In the genomic region with DNA sequence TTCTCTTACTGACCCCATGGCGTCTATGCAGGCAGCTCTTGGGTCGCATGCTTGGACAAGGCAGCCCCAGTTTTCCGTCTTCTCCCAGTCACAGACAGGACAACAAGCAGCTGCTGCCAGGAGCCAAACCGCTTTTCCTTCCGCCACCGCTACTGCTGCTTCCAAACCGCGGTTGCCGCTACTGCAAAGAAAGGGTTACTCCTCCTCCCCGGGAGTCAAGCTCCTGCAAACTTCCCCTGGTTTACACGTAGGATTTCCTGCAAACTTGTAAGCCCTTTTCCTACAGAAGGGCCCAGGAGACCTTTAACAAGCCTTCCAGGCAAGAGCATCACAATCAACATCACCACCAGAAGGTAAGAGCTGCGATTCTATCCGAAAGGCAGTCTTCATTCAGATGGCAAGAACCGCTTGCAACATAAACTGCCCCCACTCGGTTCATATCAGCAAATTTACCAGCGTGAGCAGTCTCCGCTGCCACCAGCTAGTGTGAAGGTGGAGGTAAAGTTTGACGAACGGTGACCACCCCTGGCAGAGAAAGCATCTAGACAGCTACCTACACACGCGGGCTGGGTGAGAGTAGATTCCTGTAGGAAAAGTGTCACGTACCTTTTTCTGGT, we compare ENCODE assay signal across 8 mouse cellular contexts.
DNase-seq lines count a peak whose midpoint lies in the region; ATAC-seq and TF ChIP-seq lines count a peak whose summit lies in the region.

No protein-coding gene starts in this region.

- no peaks in the 10 kb centered on the region for H3K9me3 ChIP-seq in E14TG2a.4 (ENCODE audit: low read length)
- H3K9me3 ChIP-seq in embryonic facial prominence, embryonic 13.5 days = no peaks in the 10 kb centered on the region
- no peaks in the 10 kb centered on the region for H3K9me3 ChIP-seq in intestine, embryonic 14.5 days (ENCODE audit: control insufficient read depth, low read length)
- no peaks in the 10 kb centered on the region for H3K9me3 ChIP-seq in liver, embryonic 16.5 days (replicated peaks; ENCODE audit: control insufficient read depth, low read length)
- H3K9me3 ChIP-seq in stomach, embryonic 16.5 days (replicated peaks; ENCODE audit: control insufficient read depth, low read length) = no peaks in the 10 kb centered on the region

- under 1% methylated on average over 22 of the region's 22 CpGs for WGBS in embryonic facial prominence, embryonic 13.5 days
- under 1% methylated on average over 22 of the region's 22 CpGs for WGBS in intestine, embryonic 14.5 days
- WGBS in liver, embryonic 16.5 days (ENCODE audit: insufficient replicate concordance) = under 1% methylated on average over 22 of the region's 22 CpGs
- WGBS in stomach, embryonic 16.5 days = under 1% methylated on average over 22 of the region's 22 CpGs

- peak overlapping the region; percentile 82 for H3K4me3 ChIP-seq in E14TG2a.4 (replicated peaks; ENCODE audit: low read length)
- peak overlapping the region; percentile 62 for H3K4me3 ChIP-seq in embryonic facial prominence, embryonic 13.5 days
- peak overlapping the region; percentile 56 for H3K4me3 ChIP-seq in intestine, embryonic 14.5 days (ENCODE audit: low read depth, low read length)
- peak overlapping the region; percentile 17; the same call in 1 of the 2 replicates for H3K4me3 ChIP-seq in liver, embryonic 16.5 days (ENCODE audit: low read depth, low read length)
- peak overlapping the region; percentile 57 for H3K4me3 ChIP-seq in stomach, embryonic 16.5 days (replicated peaks; ENCODE audit: low read length)

- H3K9ac ChIP-seq in embryonic facial prominence, embryonic 13.5 days = peak overlapping the region; percentile 69
- H3K9ac ChIP-seq in intestine, embryonic 14.5 days (ENCODE audit: low read length) = peak overlapping the region; percentile 17; the same call in 1 of the 2 replicates
- no peak overlapping the region for H3K9ac ChIP-seq in liver, embryonic 16.5 days (ENCODE audit: low read depth, low read length)
- H3K9ac ChIP-seq in stomach, embryonic 16.5 days (ENCODE audit: low read length) = peak overlapping the region; percentile 60

- no peak; the same call in 1 of the 2 replicates for TF ChIP-seq CTCF in E14TG2a.4 (conservative IDR thresholded peaks at IDR 0.05; ENCODE audit: low read length)

- H3K27ac ChIP-seq in embryonic facial prominence, embryonic 13.5 days = no peak overlapping the region
- no peak overlapping the region for H3K27ac ChIP-seq in intestine, embryonic 14.5 days (ENCODE audit: low read depth)
- H3K27ac ChIP-seq in liver, embryonic 16.5 days (ENCODE audit: low read length) = no peak overlapping the region
- no peak overlapping the region for H3K27ac ChIP-seq in stomach, embryonic 16.5 days (ENCODE audit: low read length)

- H3K36me3 ChIP-seq in E14TG2a.4 (ENCODE audit: insufficient read depth, low read length) = no peaks in the 10 kb centered on the region
- no peaks in the 10 kb centered on the region for H3K36me3 ChIP-seq in embryonic facial prominence, embryonic 13.5 days
- no peaks in the 10 kb centered on the region for H3K36me3 ChIP-seq in intestine, embryonic 14.5 days (ENCODE audit: control insufficient read depth, insufficient read depth, low read length)
- H3K36me3 ChIP-seq in liver, embryonic 16.5 days (ENCODE audit: control insufficient read depth, insufficient read depth) = no peaks in the 10 kb centered on the region
- no peaks in the 10 kb centered on the region for H3K36me3 ChIP-seq in stomach, embryonic 16.5 days (ENCODE audit: control insufficient read depth, insufficient read depth, low read length)

- peaks cover 44% of the 10 kb centered on the region for H3K27me3 ChIP-seq in E14TG2a.4 (ENCODE audit: insufficient read depth, low read length)
- peaks cover 49% of the 10 kb centered on the region for H3K27me3 ChIP-seq in embryonic facial prominence, embryonic 13.5 days
- H3K27me3 ChIP-seq in intestine, embryonic 14.5 days (replicated peaks; ENCODE audit: control insufficient read depth, insufficient read depth, low read length) = peaks cover 34% of the 10 kb centered on the region
- peaks cover 20% of the 10 kb centered on the region for H3K27me3 ChIP-seq in liver, embryonic 16.5 days (ENCODE audit: control insufficient read depth, insufficient read depth, low read depth, low read length)
- H3K27me3 ChIP-seq in stomach, embryonic 16.5 days (ENCODE audit: control insufficient read depth, insufficient read depth, low read length) = peaks cover 14% of the 10 kb centered on the region

- peak overlapping the region; percentile 100 for H3K4me2 ChIP-seq in embryonic facial prominence, embryonic 13.5 days
- peak overlapping the region; percentile 86 for H3K4me2 ChIP-seq in intestine, embryonic 14.5 days (ENCODE audit: low read length)
- H3K4me2 ChIP-seq in liver, embryonic 16.5 days (ENCODE audit: low read depth, low read length) = peak overlapping the region; percentile 46
- H3K4me2 ChIP-seq in stomach, embryonic 16.5 days (ENCODE audit: low read depth, low read length) = peak overlapping the region; percentile 98

- peak; percentile 45; the same call in 1 of the 2 replicates for ATAC-seq in cerebellum, adult (ENCODE audit: insufficient number of reproducible peaks, low FRiP score, low TSS enrichment)
- no peak for ATAC-seq in embryonic facial prominence, embryonic 13.5 days (ENCODE audit: insufficient number of reproducible peaks, insufficient read depth, low FRiP score, low TSS enrichment, low read depth)
- 0 out of 2 replicates have a peak, but pooled peaks have one; percentile 36 for ATAC-seq in intestine, embryonic 14.5 days (replicated peaks; ENCODE audit: low FRiP score, low TSS enrichment, low read depth)
- no peak for ATAC-seq in liver, embryonic 16.5 days (ENCODE audit: low read depth)
- ATAC-seq in stomach, embryonic 16.5 days (ENCODE audit: insufficient read depth, low FRiP score) = no peak
- no peak for ATAC-seq in megakaryocyte progenitor cell, adult 5-6 weeks (replicated peaks; ENCODE audit: poor library complexity)

- peaks cover 21% of the 10 kb centered on the region for H3K4me1 ChIP-seq in E14TG2a.4 (replicated peaks; ENCODE audit: low read depth, low read length)
- H3K4me1 ChIP-seq in embryonic facial prominence, embryonic 13.5 days = peaks cover 14% of the 10 kb centered on the region; the same call in 1 of the 2 replicates
- H3K4me1 ChIP-seq in intestine, embryonic 14.5 days (replicated peaks; ENCODE audit: control insufficient read depth, insufficient read depth, low read length) = peaks cover 4% of the 10 kb centered on the region; the same call in 1 of the 2 replicates
- H3K4me1 ChIP-seq in liver, embryonic 16.5 days (ENCODE audit: control insufficient read depth, low read depth, low read length) = no peaks in the 10 kb centered on the region
- H3K4me1 ChIP-seq in stomach, embryonic 16.5 days (ENCODE audit: control insufficient read depth, insufficient read depth, low read length) = no peaks in the 10 kb centered on the region

- no peak for DNase-seq in cerebellum, adult 8-10 months
- peak; percentile 75 for DNase-seq in intestine, embryonic 14.5 days (ENCODE audit: low spot score)

Comparison
In these comparisons a context has a peak if more than half of its experiments do, and no peak if none do; other contexts are left out.
1. ATAC-seq: peak in cerebellum, adult (single experiment) and intestine, embryonic 14.5 days (single experiment); none in embryonic facial prominence, embryonic 13.5 days (single experiment), liver, embryonic 16.5 days (single experiment), stomach, embryonic 16.5 days (single experiment) and megakaryocyte progenitor cell, adult 5-6 weeks (single experiment).
2. H3K4me3 ChIP-seq: peak in every context shown above with its lines; median percentile 82 in E14TG2a.4; 62 in embryonic facial prominence, embryonic 13.5 days; 57 in stomach, embryonic 16.5 days; 56 in intestine, embryonic 14.5 days; 17 in liver, embryonic 16.5 days.
3. H3K4me2 ChIP-seq: peak in every context shown above with its lines; median percentile 100 in embryonic facial prominence, embryonic 13.5 days; 98 in stomach, embryonic 16.5 days; 86 in intestine, embryonic 14.5 days; 46 in liver, embryonic 16.5 days.